Mouse (Mus musculus): ENCODE measurements around the gene Dpp4. TPM values are rescaled to one million over a fixed set of nuclear protein-coding genes. Genes with fewer than 3 reads are reported as not detected.

The Dpp4 gene
- polyA plus RNA-seq, 1 experiment from 2014 or later, result 125 TPM

GRCm38 (mm10) chr2:62347762-62348161 is 64.3 kb downstream of the Dpp4 start:
- H3K9me3 ChIP-seq (ENCODE audit: low read length), result no peaks in the 10 kb centered on the region
- no peak overlapping the region for H3K4me3 ChIP-seq (ENCODE audit: low read length)
- H3K9ac ChIP-seq (replicated peaks; ENCODE audit: low read length), result no peak overlapping the region
- H3K36me3 ChIP-seq (ENCODE audit: insufficient read depth, low read length), result no peaks in the 10 kb centered on the region
- no peak overlapping the region for H3K27ac ChIP-seq (ENCODE audit: low read length)
- no peak for ATAC-seq (ENCODE audit: low FRiP score, low TSS enrichment)
- no peak overlapping the region for H3K4me2 ChIP-seq (replicated peaks; ENCODE audit: low read depth, low read length)
- H3K4me1 ChIP-seq (ENCODE audit: insufficient read depth, low read length), result no peaks in the 10 kb centered on the region
- 93% methylated on average over 9 of the region's 9 CpGs for WGBS
- no peaks in the 10 kb centered on the region for H3K27me3 ChIP-seq (ENCODE audit: insufficient read depth, low read length)

- no peak overlapping the region for H3K4me2 ChIP-seq (replicated peaks; ENCODE audit: low read depth, low read length)
- WGBS, result 20% methylated on average over 1 of the region's 1 CpGs
- H3K9ac ChIP-seq (replicated peaks; ENCODE audit: low read length), result no peak overlapping the region
- H3K9me3 ChIP-seq (ENCODE audit: low read length), result no peaks in the 10 kb centered on the region
- H3K4me1 ChIP-seq (ENCODE audit: insufficient read depth, low read length), result no peaks in the 10 kb centered on the region
- H3K4me3 ChIP-seq (ENCODE audit: low read length), result no peak overlapping the region
- ATAC-seq (ENCODE audit: low FRiP score, low TSS enrichment), result no peak
- H3K27ac ChIP-seq (ENCODE audit: low read length), result no peak overlapping the region
- no peaks in the 10 kb centered on the region for H3K27me3 ChIP-seq (ENCODE audit: insufficient read depth, low read length)
- 0 out of 2 replicates have a peak, but pooled peaks cover 3% of the 10 kb centered on the region for H3K36me3 ChIP-seq (ENCODE audit: insufficient read depth, low read length)
Observed at GRCm38 (mm10) chr2:62346771-62347170, 65.3 kb downstream of the Dpp4 start.

GRCm38 (mm10) chr2:62344367-62344766 is 67.7 kb downstream of the Dpp4 start:
- ATAC-seq (ENCODE audit: low FRiP score, low TSS enrichment), result no peak
- WGBS, result 46% methylated on average over 6 of the region's 6 CpGs

DNA sequence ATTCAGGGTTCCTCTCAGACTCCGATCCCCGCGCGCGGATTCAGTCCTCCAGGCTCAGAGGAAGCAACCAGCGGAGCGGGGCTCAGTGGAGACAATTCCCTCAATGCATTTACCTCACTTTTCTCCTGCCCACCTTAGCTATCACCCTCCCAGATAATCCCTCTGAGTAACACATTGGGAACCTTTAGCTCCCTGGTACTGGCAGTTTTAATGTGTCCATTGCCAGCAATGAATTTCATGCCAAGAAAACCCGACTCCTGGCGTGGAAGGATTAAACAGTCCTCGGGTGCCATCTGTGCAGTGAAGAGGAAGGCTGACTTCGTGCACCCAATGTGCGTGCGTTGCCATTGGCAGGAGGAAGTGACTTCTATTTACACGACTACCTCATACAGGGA is 70.3 kb downstream of the Dpp4 start:
- Histone ChIP-seq H3K4me2 (replicated peaks; ENCODE audit: low read depth, low read length) (no peak overlapping the region), H3K36me3 (ENCODE audit: insufficient read depth, low read length) (0 out of 2 replicates have a peak, but pooled peaks cover 5% of the 10 kb centered on the region), H3K27me3 (ENCODE audit: insufficient read depth, low read length) (no peaks in the 10 kb centered on the region), H3K9ac (replicated peaks; ENCODE audit: low read length) (no peak overlapping the region), H3K4me1 (ENCODE audit: insufficient read depth, low read length) (no peaks in the 10 kb centered on the region), H3K4me3 (ENCODE audit: low read length) (no peak overlapping the region), H3K27ac (ENCODE audit: low read length) (no peak overlapping the region), H3K9me3 (ENCODE audit: low read length) (no peaks in the 10 kb centered on the region)
- WGBS, result 75% methylated on average over 14 of the region's 14 CpGs
- ATAC-seq (ENCODE audit: low FRiP score, low TSS enrichment), result no peak

More at GRCm38 (mm10) chr2:62344367-62344766, 67.7 kb downstream of the Dpp4 start:
- no peak overlapping the region for H3K4me2 ChIP-seq (replicated peaks; ENCODE audit: low read depth, low read length)
- no peaks in the 10 kb centered on the region for H3K4me1 ChIP-seq (ENCODE audit: insufficient read depth, low read length)
- 0 out of 2 replicates have a peak, but pooled peaks cover 5% of the 10 kb centered on the region for H3K36me3 ChIP-seq (ENCODE audit: insufficient read depth, low read length)
- no peak overlapping the region for H3K4me3 ChIP-seq (ENCODE audit: low read length)
- no peaks in the 10 kb centered on the region for H3K9me3 ChIP-seq (ENCODE audit: low read length)
- H3K27ac ChIP-seq (ENCODE audit: low read length), result no peak overlapping the region
- H3K27me3 ChIP-seq (ENCODE audit: insufficient read depth, low read length), result no peaks in the 10 kb centered on the region
- H3K9ac ChIP-seq (replicated peaks; ENCODE audit: low read length), result no peak overlapping the region

DNA sequence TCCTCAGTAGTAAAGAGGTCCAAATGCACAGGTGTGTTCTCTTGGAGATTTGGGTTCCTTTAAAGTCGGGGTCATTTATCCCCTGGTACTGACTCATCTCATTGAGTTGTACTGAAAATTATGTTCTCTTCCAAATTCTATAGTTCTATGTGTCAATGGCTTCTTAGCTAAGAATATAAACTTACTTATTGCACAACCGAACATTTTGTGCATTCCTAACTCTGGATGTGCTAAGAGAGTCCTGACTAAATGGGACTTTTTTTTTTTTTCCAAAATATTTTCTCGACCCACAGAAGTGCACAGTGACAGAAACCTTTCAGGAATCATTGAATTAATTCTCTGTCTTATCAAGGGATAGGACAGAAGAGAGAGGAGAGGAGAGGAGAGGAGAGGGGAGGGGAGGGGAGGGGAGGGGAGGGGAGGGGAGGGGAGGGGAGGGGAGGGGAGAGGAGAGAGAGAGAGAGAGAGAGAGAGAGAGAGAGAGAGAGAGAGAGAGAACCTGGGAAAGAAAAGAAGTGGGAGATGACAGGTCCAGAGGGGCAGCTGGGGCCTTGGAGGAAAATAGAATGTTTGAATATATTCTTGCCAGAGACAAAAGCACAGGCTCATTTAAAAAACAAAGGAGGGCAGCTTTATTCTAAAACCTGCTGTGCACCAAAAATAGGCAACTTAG is 70.8 kb downstream of the Dpp4 start:
- no peaks in the 10 kb centered on the region for H3K9me3 ChIP-seq (ENCODE audit: low read length)
- ATAC-seq (ENCODE audit: low FRiP score, low TSS enrichment), result no peak
- 79% methylated on average over 3 of the region's 3 CpGs for WGBS

DNA sequence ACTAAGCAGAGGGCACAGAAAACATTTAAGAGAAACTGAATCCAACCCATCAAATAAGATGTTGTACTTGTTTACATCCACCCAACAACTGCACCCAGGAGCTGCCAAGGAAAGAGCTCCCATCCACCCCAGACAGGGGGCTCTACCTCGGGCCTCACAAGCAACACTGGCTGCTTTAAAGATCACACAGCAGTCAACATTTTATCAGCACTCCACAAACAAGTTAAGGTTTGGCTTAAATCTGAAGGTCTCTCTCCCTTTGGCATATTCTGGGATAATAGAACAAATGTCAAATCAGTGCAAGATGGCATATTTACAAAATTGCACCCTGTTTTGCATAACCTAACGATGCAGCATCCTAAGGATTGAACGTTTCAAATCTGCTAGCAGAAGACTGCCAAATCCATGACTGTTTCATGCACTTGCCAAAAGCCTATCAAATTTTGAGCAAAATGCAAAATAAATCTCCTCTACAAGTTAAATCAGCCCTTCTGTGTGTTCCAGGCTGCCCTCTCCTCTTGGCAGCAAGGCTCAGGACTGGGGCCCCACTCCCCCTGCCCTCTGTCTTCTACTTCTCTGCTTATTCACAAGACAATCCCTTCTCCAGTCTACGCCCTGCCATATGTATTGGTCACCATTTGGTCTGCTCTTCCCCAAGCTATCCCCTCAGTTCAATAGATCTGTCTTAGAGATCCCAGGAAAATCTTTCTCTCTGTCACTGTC is 72.6 kb downstream of the Dpp4 start:
- Histone ChIP-seq H3K27ac (ENCODE audit: low read length) (no peak overlapping the region), H3K27me3 (ENCODE audit: insufficient read depth, low read length) (no peaks in the 10 kb centered on the region), H3K9ac (replicated peaks; ENCODE audit: low read length) (no peak overlapping the region), H3K4me2 (replicated peaks; ENCODE audit: low read depth, low read length) (no peak overlapping the region), H3K4me1 (ENCODE audit: insufficient read depth, low read length) (no peaks in the 10 kb centered on the region), H3K4me3 (ENCODE audit: low read length) (no peak overlapping the region), H3K9me3 (ENCODE audit: low read length) (no peaks in the 10 kb centered on the region), H3K36me3 (ENCODE audit: insufficient read depth, low read length) (0 out of 2 replicates have a peak, but pooled peaks cover 5% of the 10 kb centered on the region)
- 76% methylated on average over 4 of the region's 4 CpGs for WGBS
- ATAC-seq (ENCODE audit: low FRiP score, low TSS enrichment), result no peak

More for the DNA sequence above, 70.8 kb downstream of the Dpp4 start:
- H3K27me3 ChIP-seq (ENCODE audit: insufficient read depth, low read length), result no peaks in the 10 kb centered on the region
- H3K4me3 ChIP-seq (ENCODE audit: low read length), result no peak overlapping the region
- no peak overlapping the region for H3K27ac ChIP-seq (ENCODE audit: low read length)
- H3K4me1 ChIP-seq (ENCODE audit: insufficient read depth, low read length), result no peaks in the 10 kb centered on the region
- 0 out of 2 replicates have a peak, but pooled peaks cover 5% of the 10 kb centered on the region for H3K36me3 ChIP-seq (ENCODE audit: insufficient read depth, low read length)
- no peak overlapping the region for H3K4me2 ChIP-seq (replicated peaks; ENCODE audit: low read depth, low read length)
- no peak overlapping the region for H3K9ac ChIP-seq (replicated peaks; ENCODE audit: low read length)

GRCm38 (mm10) chr2:62337086-62337485 is 74.9 kb downstream of the Dpp4 start:
- H3K9me3 ChIP-seq (ENCODE audit: low read length), result no peaks in the 10 kb centered on the region
- H3K36me3 ChIP-seq (ENCODE audit: insufficient read depth, low read length), result 0 out of 2 replicates have a peak, but pooled peaks cover 5% of the 10 kb centered on the region
- ATAC-seq (ENCODE audit: low FRiP score, low TSS enrichment), result no peak
- H3K4me1 ChIP-seq (ENCODE audit: insufficient read depth, low read length), result no peaks in the 10 kb centered on the region
- no peak overlapping the region for H3K27ac ChIP-seq (ENCODE audit: low read length)
- no peak overlapping the region for H3K4me3 ChIP-seq (ENCODE audit: low read length)
- H3K4me2 ChIP-seq (replicated peaks; ENCODE audit: low read depth, low read length), result no peak overlapping the region
- H3K9ac ChIP-seq (replicated peaks; ENCODE audit: low read length), result no peak overlapping the region
- 87% methylated on average over 7 of the region's 7 CpGs for WGBS
- H3K27me3 ChIP-seq (ENCODE audit: insufficient read depth, low read length), result no peaks in the 10 kb centered on the region

DNA sequence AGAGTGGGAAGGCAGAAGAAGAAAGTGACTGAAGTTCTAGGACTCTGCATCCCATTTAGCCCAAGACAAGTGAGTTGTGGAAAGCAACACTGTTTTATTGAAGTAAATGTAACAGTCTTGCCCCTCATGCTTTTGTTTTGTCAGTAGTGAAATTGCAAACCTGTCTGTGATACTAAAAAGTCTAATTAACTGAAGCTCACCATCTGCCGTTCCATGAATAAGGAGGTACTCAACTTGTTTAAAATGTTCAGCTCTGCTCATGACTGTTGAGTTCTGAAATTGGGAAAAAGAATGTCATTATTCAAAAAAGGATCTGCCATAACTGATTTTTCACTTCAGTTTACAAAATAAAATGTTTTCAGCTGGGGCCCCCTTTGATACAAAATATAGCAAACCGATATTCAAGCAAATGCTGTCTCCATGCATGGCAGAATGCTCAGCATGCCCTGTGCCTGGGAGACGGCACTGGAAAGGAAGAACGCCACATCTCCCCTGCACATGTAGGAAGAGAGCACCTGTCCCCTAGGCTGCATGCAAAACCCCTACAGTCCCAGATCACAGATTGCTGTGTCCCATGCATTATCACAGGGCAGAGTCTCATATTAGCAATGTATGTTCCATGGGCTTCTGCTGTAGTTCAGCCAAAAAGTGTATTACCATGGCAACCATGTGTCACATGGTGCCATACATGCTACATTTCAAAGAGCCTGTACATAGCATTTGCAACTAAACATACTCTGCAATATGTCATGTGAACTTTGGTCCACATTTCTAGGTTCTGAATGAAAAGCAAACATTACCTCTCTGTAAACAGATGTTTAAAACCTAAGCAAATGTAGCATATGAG is 77.4 kb downstream of the Dpp4 start:
- no peaks in the 10 kb centered on the region for H3K27me3 ChIP-seq (ENCODE audit: insufficient read depth, low read length)
- no peak for ATAC-seq (ENCODE audit: low FRiP score, low TSS enrichment)
- H3K27ac ChIP-seq (ENCODE audit: low read length), result no peak overlapping the region
- no peaks in the 10 kb centered on the region for H3K36me3 ChIP-seq (ENCODE audit: insufficient read depth, low read length)
- no peak overlapping the region for H3K4me3 ChIP-seq (ENCODE audit: low read length)
- no peaks in the 10 kb centered on the region for H3K4me1 ChIP-seq (ENCODE audit: insufficient read depth, low read length)
- no peak overlapping the region for H3K9ac ChIP-seq (replicated peaks; ENCODE audit: low read length)
- no peaks in the 10 kb centered on the region for H3K9me3 ChIP-seq (ENCODE audit: low read length)
- H3K4me2 ChIP-seq (replicated peaks; ENCODE audit: low read depth, low read length), result no peak overlapping the region
- WGBS, result 78% methylated on average over 4 of the region's 4 CpGs

GRCm38 (mm10) chr2:62332465-62332864 is 79.6 kb downstream of the Dpp4 start:
- Histone ChIP-seq H3K4me2 (replicated peaks; ENCODE audit: low read depth, low read length) (no peak overlapping the region), H3K27ac (ENCODE audit: low read length) (no peak overlapping the region), H3K4me1 (ENCODE audit: insufficient read depth, low read length) (no peaks in the 10 kb centered on the region), H3K4me3 (ENCODE audit: low read length) (no peak overlapping the region), H3K9me3 (ENCODE audit: low read length) (no peaks in the 10 kb centered on the region), H3K36me3 (ENCODE audit: insufficient read depth, low read length) (no peaks in the 10 kb centered on the region), H3K27me3 (ENCODE audit: insufficient read depth, low read length) (no peaks in the 10 kb centered on the region), H3K9ac (replicated peaks; ENCODE audit: low read length) (no peak overlapping the region)
- ATAC-seq (ENCODE audit: low FRiP score, low TSS enrichment), result no peak
- 76% methylated on average over 8 of the region's 8 CpGs for WGBS

Data from kidney, embryonic 16.5 days (tissue).